Mouse (Mus musculus): Measurements from ENCODE around the gene Rbm44.

The Rbm44 gene

GRCm38 (mm10) chr1:91209785-91210184 is 64.9 kb downstream of the Rbm44 start:
- peak; percentile 58 for DNase-seq (ENCODE audit: low spot score)

GRCm38 (mm10) chr1:91211099-91211498 is 66.2 kb downstream of the Rbm44 start:
- peak; percentile 60 for DNase-seq (ENCODE audit: low spot score)

- DNase-seq (ENCODE audit: low spot score) = no peak
These were observed 66.7 kb downstream of the Rbm44 start for GRCm38 (mm10) chr1:91211591-91212008.

GRCm38 (mm10) chr1:91215264-91215663 is 70.4 kb downstream of the Rbm44 start:
- no peak for DNase-seq (ENCODE audit: low spot score)

- DNase-seq (ENCODE audit: low spot score) = no peak
These were observed 71.1 kb downstream of the Rbm44 start for GRCm38 (mm10) chr1:91215981-91216380.

GRCm38 (mm10) chr1:91216504-91217267 is 71.8 kb downstream of the Rbm44 start:
- no peak for DNase-seq (ENCODE audit: low spot score)

GRCm38 (mm10) chr1:91219641-91220321 is 74.9 kb downstream of the Rbm44 start:
- DNase-seq (ENCODE audit: low spot score) = peak; percentile 61

- no peak for DNase-seq (ENCODE audit: low spot score)
These were observed 75.4 kb downstream of the Rbm44 start for GRCm38 (mm10) chr1:91220322-91220672.

All from urinary bladder, postnatal 14 days (tissue).